Mouse (Mus musculus): ENCODE measurements around the gene Arih1.
A peak's percentile ranks its signal among the peaks of the same experiment; 100 is the strongest.

- TF ChIP-seq POLR2A (IDR thresholded peaks at IDR 0.05; ENCODE audit: low read depth, low read length) (peak; percentile 92), CTCF (conservative IDR thresholded peaks at IDR 0.05; ENCODE audit: insufficient read depth, insufficient read length, low read depth, low read length) (no peak)
Measured at GRCm38 (mm10) chr9:59486549-59487065, at the start of gene Arih1.
